Mouse (Mus musculus) forebrain, embryonic 16.5 days (tissue): ENCODE results near the gene Maats1. TPM values are rescaled to one million over a fixed set of nuclear protein-coding genes. Genes with fewer than 3 reads are reported as not detected.

Source experiments
- ATAC-seq: fragments of 200-750 bp; cut with Nextera tagmentation; 2 replicates; pipeline ENCODE4 v1.8.0; 2017; ENCODE audit warnings: mild to moderate bottlenecking, moderate library complexity
- H3K27ac ChIP-seq: fragments of 300-500 bp; sonication (generic); 2 replicates; pipeline ENCODE4 v1.5.1; 2014; ENCODE audit warnings: low read length, control low read depth
- H3K27me3 ChIP-seq: fragments of 300-500 bp; sonication (generic); replicated peaks from 2 replicates; pipeline ENCODE4 v1.6.1; 2014; ENCODE audit warnings: low read length; ENCODE audit not compliant: control insufficient read depth, insufficient read depth
- H3K36me3 ChIP-seq: fragments of 300-500 bp; sonication (generic); 2 replicates; pipeline ENCODE4 v1.6.1; 2014; ENCODE audit not compliant: control insufficient read depth, insufficient read depth
- H3K4me1 ChIP-seq: fragments of 300-500 bp; sonication (generic); replicated peaks from 2 replicates; pipeline ENCODE4 v1.6.1; 2014; ENCODE audit warnings: low read length; ENCODE audit not compliant: control insufficient read depth, insufficient read depth
- H3K4me2 ChIP-seq: fragments of 300-500 bp; sonication (generic); 2 replicates; pipeline ENCODE4 v1.6.1; 2014; ENCODE audit warnings: mild to moderate bottlenecking, low read length, control low read depth
- H3K4me3 ChIP-seq: fragments of 300-500 bp; sonication (generic); replicated peaks from 2 replicates; pipeline ENCODE4 v1.5.1; 2014; ENCODE audit warnings: mild to moderate bottlenecking, low read length, control low read depth
- H3K9ac ChIP-seq: fragments of 300-500 bp; sonication (generic); replicated peaks from 2 replicates; pipeline ENCODE4 v1.6.1; 2014; ENCODE audit warnings: low read depth, low read length, control low read depth
- H3K9me3 ChIP-seq: fragments of 300-500 bp; sonication (generic); 2 replicates; pipeline ENCODE4 v1.6.1; 2016; ENCODE audit warnings: low read length; ENCODE audit not compliant: control insufficient read depth
- WGBS: fragments of 180-500 bp; shearing (Covaris S2); extraction: QIAGEN DNeasy Blood & Tissue Kit; methylation state at CpG from one replicate; pipeline ENCODE4 v1.1.7; 2014; 5-methylcytosine and 5-hydroxymethylcytosine counted together
- polyA plus RNA-seq: library from polyadenylated mRNA; unstranded; fragments of >200 nt; fragmentation: Nextera tagmentation; extraction: Ambion mirVana; gene quantifications from 2 replicates; pipeline ENCODE4 v1.2.1, GENCODE M21; 2015

The Maats1 gene
- polyA plus RNA-seq, 1 experiment from 2014 or later: 0.66 TPM

DNA sequence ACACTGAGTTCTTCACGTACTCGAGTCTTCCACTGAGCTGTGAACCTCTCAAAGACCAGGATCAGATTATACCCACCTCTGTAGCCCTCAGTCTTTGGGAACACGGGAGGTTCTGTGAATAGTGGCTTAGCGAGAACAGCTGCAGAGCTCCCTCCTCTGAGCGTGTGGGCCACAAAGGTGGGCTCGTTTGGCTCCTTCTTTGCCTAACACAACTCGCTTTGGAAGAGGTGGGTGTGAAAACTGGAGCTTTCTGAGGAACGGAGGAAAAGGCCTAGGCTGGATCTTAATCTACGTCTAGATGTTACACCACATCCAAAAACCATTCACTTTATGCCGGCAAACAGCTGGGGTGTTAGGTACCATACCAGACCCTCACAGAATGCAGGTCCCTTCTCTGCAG lies 23.4 kb upstream of the Maats1 start:
- no peak overlapping the region for H3K9ac ChIP-seq
- H3K27me3 ChIP-seq: no peaks in the 10 kb centered on the region
- H3K27ac ChIP-seq: no peak overlapping the region
- H3K9me3 ChIP-seq: no peaks in the 10 kb centered on the region
- no peak overlapping the region for H3K4me3 ChIP-seq
- ATAC-seq: no peak
- no peaks in the 10 kb centered on the region for H3K36me3 ChIP-seq
- no peak overlapping the region for H3K4me2 ChIP-seq
- WGBS: 80% methylated on average over 10 of the region's 10 CpGs
- no peaks in the 10 kb centered on the region for H3K4me1 ChIP-seq

- Histone ChIP-seq H3K4me1 (no peaks in the 10 kb centered on the region), H3K9ac (no peak overlapping the region), H3K27ac (no peak overlapping the region), H3K4me2 (no peak overlapping the region), H3K4me3 (no peak overlapping the region), H3K36me3 (no peaks in the 10 kb centered on the region), H3K9me3 (no peaks in the 10 kb centered on the region), H3K27me3 (no peaks in the 10 kb centered on the region)
- 87% methylated on average over 7 of the region's 7 CpGs for WGBS
- no peak for ATAC-seq
These were observed 21.7 kb upstream of the Maats1 start for GRCm38 (mm10) chr16:38363657-38364056.

- Histone ChIP-seq H3K9me3 (no peaks in the 10 kb centered on the region), H3K36me3 (no peaks in the 10 kb centered on the region), H3K4me1 (no peaks in the 10 kb centered on the region), H3K4me3 (no peak overlapping the region), H3K4me2 (no peak overlapping the region), H3K27me3 (no peaks in the 10 kb centered on the region), H3K27ac (no peak overlapping the region), H3K9ac (no peak overlapping the region)
- WGBS: 93% methylated on average over 3 of the region's 3 CpGs
- no peak for ATAC-seq
These were observed 21.3 kb upstream of the Maats1 start for GRCm38 (mm10) chr16:38363256-38363595.

- WGBS: 85% methylated on average over 20 of the region's 20 CpGs
- no peak overlapping the region for H3K9ac ChIP-seq
- no peak for ATAC-seq
- H3K4me2 ChIP-seq: no peak overlapping the region
- H3K36me3 ChIP-seq: no peaks in the 10 kb centered on the region
- H3K27me3 ChIP-seq: no peaks in the 10 kb centered on the region
- no peaks in the 10 kb centered on the region for H3K9me3 ChIP-seq
- H3K27ac ChIP-seq: no peak overlapping the region
- H3K4me1 ChIP-seq: no peaks in the 10 kb centered on the region
- no peak overlapping the region for H3K4me3 ChIP-seq
These were observed 20.7 kb upstream of the Maats1 start for GRCm38 (mm10) chr16:38362493-38363255.

DNA sequence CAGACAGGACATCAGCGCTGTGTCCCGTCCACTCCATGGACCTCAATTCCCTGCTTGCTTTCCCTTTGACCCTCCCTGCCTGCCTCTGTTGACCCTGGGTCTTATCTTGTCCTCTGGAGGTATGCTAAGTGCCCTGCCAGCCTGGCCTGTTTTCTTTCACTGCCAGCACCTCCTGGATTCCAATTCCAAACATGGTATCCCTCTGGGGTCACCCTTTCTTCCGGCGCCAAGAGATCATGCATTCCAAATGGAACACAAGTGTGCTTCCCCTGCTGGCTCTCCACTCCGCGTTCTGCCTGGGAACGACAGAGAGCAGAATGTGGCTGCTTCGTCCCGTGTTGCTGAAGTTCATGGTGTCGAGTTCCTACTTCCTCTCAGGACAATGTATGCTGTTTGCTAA lies 20.0 kb upstream of the Maats1 start, which contains the start of gene Popdc2:
Popdc2 (plus strand) TSS at position 277 of the 400 bp plus-strand sequence.
- Histone ChIP-seq H3K27ac (no peak within 1 kb of the TSS), H3K36me3 (no peaks in the 10 kb centered on the region), H3K4me3 (no peak within 1 kb of the TSS), H3K9ac (no peak within 1 kb of the TSS), H3K9me3 (no peaks in the 10 kb centered on the region), H3K4me1 (no peaks in the 10 kb centered on the region), H3K4me2 (no peak within 1 kb of the TSS), H3K27me3 (no peaks in the 10 kb centered on the region)
- ATAC-seq: no peak
- WGBS: 80% methylated on average over 10 of the region's 10 CpGs

- H3K9ac ChIP-seq: no peak overlapping the region
- no peaks in the 10 kb centered on the region for H3K4me1 ChIP-seq
- no peak overlapping the region for H3K4me2 ChIP-seq
- H3K27ac ChIP-seq: no peak overlapping the region
- no peak overlapping the region for H3K4me3 ChIP-seq
- no peaks in the 10 kb centered on the region for H3K36me3 ChIP-seq
- 19% methylated on average over 2 of the region's 2 CpGs for WGBS
- no peak for ATAC-seq
- H3K9me3 ChIP-seq: no peaks in the 10 kb centered on the region
- no peaks in the 10 kb centered on the region for H3K27me3 ChIP-seq
These were observed 18.4 kb upstream of the Maats1 start for GRCm38 (mm10) chr16:38360317-38360716.

- Histone ChIP-seq H3K36me3 (no peaks in the 10 kb centered on the region), H3K27me3 (no peaks in the 10 kb centered on the region), H3K4me1 (no peaks in the 10 kb centered on the region), H3K9ac (no peak overlapping the region), H3K4me3 (no peak overlapping the region), H3K4me2 (no peak overlapping the region), H3K27ac (no peak overlapping the region), H3K9me3 (no peaks in the 10 kb centered on the region)
- no peak for ATAC-seq
- 79% methylated on average over 3 of the region's 3 CpGs for WGBS
These were observed 17.9 kb upstream of the Maats1 start for GRCm38 (mm10) chr16:38359857-38360256.

- Histone ChIP-seq H3K27ac (no peak overlapping the region), H3K4me2 (no peak overlapping the region), H3K27me3 (no peaks in the 10 kb centered on the region), H3K9me3 (no peaks in the 10 kb centered on the region), H3K9ac (no peak overlapping the region), H3K36me3 (no peaks in the 10 kb centered on the region), H3K4me1 (no peaks in the 10 kb centered on the region), H3K4me3 (no peak overlapping the region)
- no peak for ATAC-seq
- 98% methylated on average over 2 of the region's 2 CpGs for WGBS
These were observed 17.3 kb upstream of the Maats1 start for GRCm38 (mm10) chr16:38359241-38359640.

- 91% methylated on average over 6 of the region's 6 CpGs for WGBS
- no peak overlapping the region for H3K4me2 ChIP-seq
- no peaks in the 10 kb centered on the region for H3K9me3 ChIP-seq
- no peaks in the 10 kb centered on the region for H3K36me3 ChIP-seq
- no peak for ATAC-seq
- H3K27ac ChIP-seq: no peak overlapping the region
- no peak overlapping the region for H3K9ac ChIP-seq
- H3K4me3 ChIP-seq: no peak overlapping the region
- no peaks in the 10 kb centered on the region for H3K4me1 ChIP-seq
- H3K27me3 ChIP-seq: no peaks in the 10 kb centered on the region
These were observed 16.4 kb upstream of the Maats1 start for GRCm38 (mm10) chr16:38358256-38358812.
